In the genomic region with DNA sequence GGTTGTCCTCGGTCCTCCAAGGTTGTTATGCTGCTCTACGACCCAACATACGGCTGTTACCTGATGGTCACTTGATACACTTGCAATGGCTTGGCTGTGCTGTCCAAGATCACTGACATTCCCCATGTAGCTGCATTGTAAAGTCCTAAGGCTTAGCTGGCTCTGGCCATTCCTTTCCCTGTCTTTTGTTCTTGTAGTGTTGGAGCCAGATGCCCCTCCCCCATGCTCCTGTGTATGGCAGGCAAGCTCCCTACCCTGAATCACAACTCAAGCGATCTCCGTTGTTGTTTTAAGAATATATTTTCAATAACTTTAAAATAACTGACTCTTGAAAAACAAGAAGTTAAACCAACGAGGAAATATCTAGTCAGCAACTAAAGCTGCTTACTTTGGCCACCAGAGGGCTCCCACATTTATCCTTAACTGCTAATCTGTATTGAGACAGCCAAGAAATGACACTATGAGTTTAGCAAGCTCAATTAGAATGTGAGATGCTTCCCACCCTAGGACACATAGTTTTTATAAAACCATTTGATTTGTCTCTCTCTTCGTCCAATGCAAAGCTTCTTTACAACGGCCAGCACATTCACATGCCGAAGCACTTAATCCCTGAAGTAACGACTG, we compare ENCODE assay signal across 8 mouse cellular contexts.
A peak's percentile ranks its signal among the peaks of the same experiment; 100 is the strongest.
DNase-seq lines count a peak whose midpoint lies in the region; ATAC-seq and TF ChIP-seq lines count a peak whose summit lies in the region.

No protein-coding gene starts in this region.

- no peak for TF ChIP-seq POLR2A in small intestine, adult 2 months (IDR thresholded peaks at IDR 0.05; ENCODE audit: low read depth, low read length)

- peak; percentile 13 to 71 for DNase-seq in adrenal gland, adult (ENCODE audit: inconsistent age in 2 of 2, low spot score in 1 of 2)
- DNase-seq in adrenal gland, adult 18-20 months (ENCODE audit: low spot score in 2 of 2) = no peak
- no peak for DNase-seq in left cerebral cortex, adult 2 months (ENCODE audit: extremely low spot score in 1 of 2, low spot score in 2 of 2)
- DNase-seq in left cerebral cortex, adult 9 months (ENCODE audit: low spot score in 2 of 2) = no peak
- DNase-seq in Muller cell, postnatal 12 days (ENCODE audit: inconsistent ontology term) = peak; percentile 42
- peak; percentile 2 for DNase-seq in large intestine, adult 2 months (ENCODE audit: low read depth, low spot score)

- no peak overlapping the region for H3K4me3 ChIP-seq in left cerebral cortex, adult 2 months
- no peak overlapping the region for H3K4me3 ChIP-seq in small intestine, adult 2 months (ENCODE audit: low read depth, low read length)

- TF ChIP-seq CTCF in left cerebral cortex, adult 2 months (IDR thresholded peaks at IDR 0.05) = peak; percentile 75
- peak; percentile 17; the same call in 1 of the 2 replicates for TF ChIP-seq CTCF in small intestine, adult 2 months (IDR thresholded peaks at IDR 0.05; ENCODE audit: extremely low read depth, insufficient read length, insufficient replicate concordance, low read depth, low read length)

- intact Hi-C loops in left cerebral cortex, adult 2 months (cut with DNase I) = loop anchor here (2.0 to 5.0 kb wide), 2 partner anchors 271 to 396 kb away; no protein-coding TSS in a partner anchor

- H3K36me3 ChIP-seq in small intestine, adult 2 months (ENCODE audit: control insufficient read depth, insufficient read depth, low read length) = no peaks in the 10 kb centered on the region

- H3K27me3 ChIP-seq in small intestine, adult 2 months (ENCODE audit: control insufficient read depth, insufficient read depth, low read length) = no peaks in the 10 kb centered on the region

- no peak overlapping the region for H3K27ac ChIP-seq in left cerebral cortex, adult 2 months
- H3K27ac ChIP-seq in small intestine, adult 2 months (ENCODE audit: insufficient read depth, low read depth, low read length) = no peak overlapping the region

- H3K4me1 ChIP-seq in small intestine, adult 2 months (ENCODE audit: control insufficient read depth, insufficient read depth, insufficient read length, low read length) = no peaks in the 10 kb centered on the region

- WGBS in large intestine, adult 2 months = 60% methylated on average over 10 of the region's 10 CpGs
- WGBS in small intestine, adult 2 months = 64% methylated on average over 10 of the region's 10 CpGs

- peak; percentile 61; the same call in 1 of the 2 replicates for ATAC-seq in erythroblast, adult 5-6 weeks (replicated peaks; ENCODE audit: low FRiP score, poor library complexity, severe bottlenecking)

Comparison
In these comparisons a context has a peak if more than half of its experiments do, and no peak if none do; other contexts are left out.
1. DNase-seq: peak in adrenal gland, adult (2 of 2), Muller cell, postnatal 12 days (single experiment) and large intestine, adult 2 months (single experiment); none in adrenal gland, adult 18-20 months (0 of 2), left cerebral cortex, adult 2 months (0 of 2) and left cerebral cortex, adult 9 months (0 of 2).